ENCODE assay signal across 26 mouse cellular contexts in genomic region chr15:92805934-92806333, GRCm38 (mm10).
DNase-seq lines count a peak whose midpoint lies in the region; ATAC-seq and TF ChIP-seq lines count a peak whose summit lies in the region.
"Had no signal": no experiment of that assay in that cellular context is flagged by ENCODE, and none has a peak within 500 bp of the region (broad histone marks: within the 10 kb centered on the region; RNA-seq: fewer than 3 reads in every experiment).

No protein-coding gene starts in this region.

- H3K4me2 ChIP-seq in forebrain, embryonic 13.5 days: no peak overlapping the region
- no peak overlapping the region for H3K4me2 ChIP-seq in kidney, postnatal 0 days (ENCODE audit: low read length)
- no peak overlapping the region for H3K4me2 ChIP-seq in midbrain, embryonic 13.5 days (replicated peaks)
- no peak overlapping the region for H3K4me2 ChIP-seq in heart, embryonic 11.5 days
- H3K4me2 ChIP-seq: embryonic facial prominence, embryonic 15.5 days; heart, embryonic 13.5 days; liver, embryonic 12.5 days; neural tube, embryonic 15.5 days; stomach, embryonic 15.5 days had no signal

- H3K36me3 ChIP-seq in forebrain, embryonic 13.5 days (ENCODE audit: poor library complexity, severe bottlenecking): no peaks in the 10 kb centered on the region
- H3K36me3 ChIP-seq in forebrain, embryonic 10.5 days (replicated peaks): no peaks in the 10 kb centered on the region
- H3K36me3 ChIP-seq in kidney, postnatal 0 days (ENCODE audit: insufficient read depth, low read length): no peaks in the 10 kb centered on the region
- no peaks in the 10 kb centered on the region for H3K36me3 ChIP-seq in midbrain, embryonic 13.5 days
- H3K36me3 ChIP-seq in heart, embryonic 11.5 days (ENCODE audit: control insufficient read depth, insufficient read depth, low read length): no peaks in the 10 kb centered on the region
- H3K36me3 ChIP-seq: embryonic facial prominence, embryonic 10.5 days; embryonic facial prominence, embryonic 15.5 days; heart, embryonic 13.5 days; liver, embryonic 12.5 days; neural tube, embryonic 15.5 days; stomach, embryonic 15.5 days had no signal

- peaks cover 9% of the 10 kb centered on the region for H3K4me1 ChIP-seq in forebrain, embryonic 13.5 days
- H3K4me1 ChIP-seq in forebrain, embryonic 10.5 days: peaks cover 13% of the 10 kb centered on the region
- no peaks in the 10 kb centered on the region for H3K4me1 ChIP-seq in kidney, postnatal 0 days (replicated peaks; ENCODE audit: insufficient read depth, low read length)
- peaks cover 18% of the 10 kb centered on the region for H3K4me1 ChIP-seq in midbrain, embryonic 13.5 days (replicated peaks)
- no peaks in the 10 kb centered on the region; the same call in 1 of the 2 replicates for H3K4me1 ChIP-seq in heart, embryonic 11.5 days (ENCODE audit: control insufficient read depth, insufficient read depth, low read length)
- H3K4me1 ChIP-seq: embryonic facial prominence, embryonic 15.5 days; heart, embryonic 13.5 days; liver, embryonic 12.5 days; megakaryocyte, embryonic 14.5 days; neural tube, embryonic 15.5 days; stomach, embryonic 15.5 days had no signal

- no peak overlapping the region for H3K9ac ChIP-seq in forebrain, embryonic 13.5 days
- H3K9ac ChIP-seq in kidney, postnatal 0 days (ENCODE audit: low read depth, low read length): no peak overlapping the region
- H3K9ac ChIP-seq in midbrain, embryonic 13.5 days (replicated peaks): no peak overlapping the region
- no peak overlapping the region for H3K9ac ChIP-seq in heart, embryonic 11.5 days (ENCODE audit: low read depth, low read length)
- H3K9ac ChIP-seq: embryonic facial prominence, embryonic 15.5 days; heart, embryonic 13.5 days; liver, embryonic 12.5 days; liver, postnatal 0 days; neural tube, embryonic 15.5 days; stomach, embryonic 15.5 days had no signal

- WGBS in forebrain, embryonic 13.5 days: 12% methylated on average over 3 of the region's 3 CpGs
- WGBS in forebrain, embryonic 10.5 days: 76% methylated on average over 3 of the region's 3 CpGs
- WGBS in kidney, postnatal 0 days: 40% methylated on average over 3 of the region's 3 CpGs
- 12% methylated on average over 3 of the region's 3 CpGs for WGBS in midbrain, embryonic 13.5 days
- WGBS in heart, embryonic 11.5 days (ENCODE audit: insufficient replicate concordance): 70% methylated on average over 3 of the region's 3 CpGs

- no peak overlapping the region for H3K27ac ChIP-seq in forebrain, embryonic 13.5 days
- H3K27ac ChIP-seq in forebrain, embryonic 10.5 days: no peak overlapping the region
- H3K27ac ChIP-seq in kidney, postnatal 0 days: no peak overlapping the region
- no peak overlapping the region for H3K27ac ChIP-seq in midbrain, embryonic 13.5 days
- H3K27ac ChIP-seq in heart, embryonic 11.5 days (ENCODE audit: low read depth, low read length): no peak overlapping the region
- H3K27ac ChIP-seq: embryonic facial prominence, embryonic 10.5 days; embryonic facial prominence, embryonic 15.5 days; heart, adult 2 months; heart, embryonic 13.5 days; liver, embryonic 12.5 days; neural tube, embryonic 15.5 days; stomach, embryonic 15.5 days had no signal

- peak; percentile 63 for ATAC-seq in forebrain, embryonic 13.5 days
- ATAC-seq in kidney, postnatal 0 days (replicated peaks; ENCODE audit: low FRiP score, low read depth): no peak
- ATAC-seq in midbrain, embryonic 13.5 days: peak; percentile 48
- no peak for ATAC-seq in heart, embryonic 11.5 days (replicated peaks; ENCODE audit: insufficient number of reproducible peaks, low FRiP score, low TSS enrichment)
- ATAC-seq: CD4-positive, CD25-positive, alpha-beta regulatory T cell, adult 4 months; intestine, embryonic 16.5 days; liver, embryonic 12.5 days; liver, postnatal 0 days had no signal

- H3K9me3 ChIP-seq in forebrain, embryonic 13.5 days (replicated peaks): no peaks in the 10 kb centered on the region
- H3K9me3 ChIP-seq in forebrain, embryonic 10.5 days: no peaks in the 10 kb centered on the region
- H3K9me3 ChIP-seq in kidney, postnatal 0 days (replicated peaks; ENCODE audit: low read length): no peaks in the 10 kb centered on the region
- no peaks in the 10 kb centered on the region for H3K9me3 ChIP-seq in midbrain, embryonic 13.5 days
- no peaks in the 10 kb centered on the region for H3K9me3 ChIP-seq in heart, embryonic 11.5 days (replicated peaks; ENCODE audit: control insufficient read depth, low read length)
- H3K9me3 ChIP-seq: embryonic facial prominence, embryonic 10.5 days; embryonic facial prominence, embryonic 15.5 days; heart, embryonic 13.5 days; liver, embryonic 12.5 days; megakaryocyte, embryonic 14.5 days; neural tube, embryonic 15.5 days; stomach, embryonic 15.5 days had no signal

- H3K4me3 ChIP-seq in forebrain, embryonic 13.5 days: no peak overlapping the region
- H3K4me3 ChIP-seq in forebrain, embryonic 10.5 days: no peak overlapping the region
- no peak overlapping the region for H3K4me3 ChIP-seq in kidney, postnatal 0 days (replicated peaks; ENCODE audit: low read depth, low read length)
- no peak overlapping the region for H3K4me3 ChIP-seq in midbrain, embryonic 13.5 days (replicated peaks)
- H3K4me3 ChIP-seq in heart, embryonic 11.5 days (ENCODE audit: low read depth, low read length): no peak overlapping the region
- H3K4me3 ChIP-seq: embryonic facial prominence, embryonic 10.5 days; embryonic facial prominence, embryonic 15.5 days; heart, adult 2 months; heart, embryonic 13.5 days; liver, embryonic 12.5 days; megakaryocyte, embryonic 14.5 days; neural tube, embryonic 15.5 days; stomach, embryonic 15.5 days had no signal

- no peak for TF ChIP-seq POLR2A in brain, embryonic 14.5 days (IDR thresholded peaks at IDR 0.05; ENCODE audit: borderline replicate concordance, extremely low read depth, insufficient read depth, insufficient read length, poor library complexity, severe bottlenecking)

- DNase-seq in forebrain, embryonic 10.5 days (ENCODE audit: extremely low spot score, low spot score): no peak
- DNase-seq in kidney, postnatal 0 days (ENCODE audit: low spot score): peak; percentile 27
- DNase-seq in kidney, adult 8-10 months: no peak
- DNase-seq in brain, embryonic 14.5 days (ENCODE audit: low read depth): peak; percentile 75
- DNase-seq in Muller cell, postnatal 12 days (ENCODE audit: inconsistent ontology term): no peak
- DNase-seq: adrenal gland, postnatal 25 days; heart, adult 2 months; heart, postnatal 10 days; kidney, adult 9 months; kidney, postnatal 14 days; liver, postnatal 0 days; lung, postnatal 4 days; retina, postnatal 1 day; right cerebral cortex, postnatal 14 days had no signal

- no peak for TF ChIP-seq CTCF in kidney, postnatal 0 days (IDR thresholded peaks at IDR 0.05; ENCODE audit: low read depth)
- TF ChIP-seq CTCF in brain, embryonic 14.5 days (IDR thresholded peaks at IDR 0.05; ENCODE audit: borderline replicate concordance, extremely low read depth, insufficient read depth, insufficient read length): no peak

- no peaks in the 10 kb centered on the region for H3K27me3 ChIP-seq in forebrain, embryonic 13.5 days
- H3K27me3 ChIP-seq in forebrain, embryonic 10.5 days (ENCODE audit: poor library complexity, severe bottlenecking): no peaks in the 10 kb centered on the region
- no peaks in the 10 kb centered on the region for H3K27me3 ChIP-seq in kidney, postnatal 0 days (ENCODE audit: insufficient read depth, low read length)
- H3K27me3 ChIP-seq in midbrain, embryonic 13.5 days: no peaks in the 10 kb centered on the region
- H3K27me3 ChIP-seq in heart, embryonic 11.5 days (ENCODE audit: control insufficient read depth, insufficient read depth, low read length): no peaks in the 10 kb centered on the region
- H3K27me3 ChIP-seq: embryonic facial prominence, embryonic 15.5 days; heart, embryonic 13.5 days; liver, embryonic 12.5 days; megakaryocyte, embryonic 14.5 days; neural tube, embryonic 15.5 days; stomach, embryonic 15.5 days had no signal

Comparison
In these comparisons a context has a peak if more than half of its experiments do, and no peak if none do; other contexts are left out.
1. DNase-seq: peak in kidney, postnatal 0 days (single experiment) and brain, embryonic 14.5 days (single experiment); none in forebrain, embryonic 10.5 days (single experiment), kidney, adult 8-10 months (0 of 2) and Muller cell, postnatal 12 days (single experiment).
2. ATAC-seq: peak in forebrain, embryonic 13.5 days (single experiment) and midbrain, embryonic 13.5 days (single experiment); none in kidney, postnatal 0 days (single experiment) and heart, embryonic 11.5 days (single experiment).